Mouse (Mus musculus): ENCODE data around the gene Spred2. TPM values are rescaled to one million over a fixed set of nuclear protein-coding genes. Genes with fewer than 3 reads are reported as not detected.

The Spred2 gene
- polyA plus RNA-seq (2016; fragmentation: Nextera tagmentation; extraction: Ambion mirVana) = 8.3 and 9.3 TPM in 2 replicates

DNA sequence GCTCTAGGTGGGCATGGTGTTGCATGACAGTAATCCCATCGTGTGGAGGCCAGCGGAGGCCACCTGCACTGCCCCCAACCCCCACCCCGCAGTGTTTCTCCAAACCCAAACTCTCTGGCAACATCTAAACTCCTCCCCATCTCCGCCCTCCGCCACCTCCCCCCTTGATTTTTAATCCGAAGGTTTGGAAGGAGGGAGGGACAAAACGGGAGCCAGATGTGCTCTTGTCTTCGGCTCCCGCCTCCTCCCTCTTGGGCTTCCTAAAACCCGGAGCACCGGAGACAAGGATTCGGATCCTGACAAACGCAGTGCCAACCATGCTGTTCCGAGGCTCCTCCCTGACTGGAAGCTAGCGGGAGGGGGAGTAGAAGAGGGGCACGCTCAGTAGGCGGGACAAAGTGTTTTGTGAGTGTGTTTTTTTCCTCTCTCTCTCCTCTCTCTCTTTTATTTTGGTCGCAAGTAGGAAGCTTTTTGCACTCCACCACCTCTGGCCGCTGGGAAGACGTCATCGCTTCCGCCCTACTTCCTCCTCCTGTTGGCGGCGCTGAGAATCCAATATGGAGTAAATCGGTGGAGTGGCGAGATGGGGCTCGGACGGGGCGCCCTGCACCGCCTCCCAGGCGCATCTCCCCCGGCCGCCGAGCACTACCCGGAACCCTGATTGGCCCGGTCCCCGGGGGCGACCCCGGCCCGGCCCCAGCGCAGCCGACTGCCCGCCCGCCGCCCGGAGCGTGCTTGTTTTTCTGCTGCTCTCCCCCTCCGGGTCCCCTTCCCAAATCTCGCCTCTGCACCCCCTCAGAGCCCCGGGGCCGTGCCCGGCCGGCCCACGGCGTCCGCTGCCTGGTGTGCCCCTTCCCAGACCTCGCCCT, at the start of gene Spred2:
Gene Spred2 (plus strand): TSS at position 488 of the 869 bp plus-strand sequence.
- DNase-seq (ENCODE audit: low spot score) = peak; percentile 90
- peak within 1 kb of the TSS; percentile 98 for H3K27ac ChIP-seq
- under 1% methylated on average over 57 of the region's 57 CpGs for WGBS
- peaks cover 44% of the 10 kb centered on the region for H3K4me1 ChIP-seq
- peak within 1 kb of the TSS; percentile 87 for H3K4me3 ChIP-seq
- no peaks in the 10 kb centered on the region for H3K9me3 ChIP-seq (replicated peaks)
- peaks cover 3% of the 10 kb centered on the region; the same call in 1 of the 2 replicates for H3K36me3 ChIP-seq
- H3K27me3 ChIP-seq (ENCODE audit: low read depth, poor library complexity, severe bottlenecking) = no peaks in the 10 kb centered on the region

DNA sequence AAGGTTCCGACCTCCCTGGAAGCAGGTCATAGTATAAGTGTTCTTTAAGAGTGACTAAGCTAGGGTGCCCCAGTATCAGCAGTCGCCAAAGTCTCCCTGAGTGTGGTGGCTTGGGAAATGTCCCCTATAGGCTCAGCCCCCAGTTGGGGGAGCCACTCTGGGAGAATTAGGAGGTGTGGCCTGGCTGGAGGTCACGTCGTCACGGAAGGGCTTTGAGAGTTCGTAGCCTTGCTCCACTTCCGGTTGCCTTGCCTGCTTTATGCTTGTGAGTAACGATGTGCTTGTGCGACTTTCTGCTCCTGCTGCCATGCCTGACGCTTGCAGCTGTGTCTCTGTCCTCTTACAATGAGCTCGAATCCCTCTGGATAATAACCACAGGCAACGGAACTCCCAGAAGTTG, 48.6 kb upstream of the Spred2 start:
- Histone ChIP-seq H3K4me1 (peaks cover 6% of the 10 kb centered on the region; the same call in 1 of the 2 replicates), H3K27ac (peak overlapping the region; percentile 43), H3K36me3 (no peaks in the 10 kb centered on the region), H3K27me3 (ENCODE audit: low read depth, poor library complexity, severe bottlenecking) (no peaks in the 10 kb centered on the region), H3K9me3 (replicated peaks) (no peaks in the 10 kb centered on the region), H3K4me3 (no peak overlapping the region)
- DNase-seq (ENCODE audit: low spot score) = no peak
- WGBS = 61% methylated on average over 12 of the region's 12 CpGs

DNA sequence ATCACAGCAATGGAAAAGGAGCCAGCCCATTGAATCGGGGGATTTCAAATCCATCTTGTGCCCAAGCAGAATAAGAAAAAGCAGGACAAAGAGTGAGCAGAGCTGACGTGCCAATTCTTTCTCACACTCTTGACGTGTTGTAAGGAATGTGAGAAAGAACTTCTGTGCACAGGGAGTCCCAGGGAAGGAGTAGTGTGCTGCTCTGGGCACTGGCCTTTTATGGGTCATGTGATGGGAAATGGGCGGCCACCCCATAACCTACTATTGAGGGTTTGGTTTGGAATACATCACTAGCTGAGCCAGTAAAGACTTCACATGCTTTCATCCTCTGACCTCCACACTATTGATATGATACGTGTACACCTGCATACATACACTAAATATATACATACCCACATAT, 48.2 kb upstream of the Spred2 start:
- no peaks in the 10 kb centered on the region for H3K27me3 ChIP-seq (ENCODE audit: low read depth, poor library complexity, severe bottlenecking)
- 83% methylated on average over 5 of the region's 5 CpGs for WGBS
- H3K27ac ChIP-seq = peak overlapping the region; percentile 43
- H3K4me1 ChIP-seq = peaks cover 6% of the 10 kb centered on the region; the same call in 1 of the 2 replicates
- no peaks in the 10 kb centered on the region for H3K9me3 ChIP-seq (replicated peaks)
- no peaks in the 10 kb centered on the region for H3K36me3 ChIP-seq
- no peak overlapping the region for H3K4me3 ChIP-seq
- no peak for DNase-seq (ENCODE audit: low spot score)

DNA sequence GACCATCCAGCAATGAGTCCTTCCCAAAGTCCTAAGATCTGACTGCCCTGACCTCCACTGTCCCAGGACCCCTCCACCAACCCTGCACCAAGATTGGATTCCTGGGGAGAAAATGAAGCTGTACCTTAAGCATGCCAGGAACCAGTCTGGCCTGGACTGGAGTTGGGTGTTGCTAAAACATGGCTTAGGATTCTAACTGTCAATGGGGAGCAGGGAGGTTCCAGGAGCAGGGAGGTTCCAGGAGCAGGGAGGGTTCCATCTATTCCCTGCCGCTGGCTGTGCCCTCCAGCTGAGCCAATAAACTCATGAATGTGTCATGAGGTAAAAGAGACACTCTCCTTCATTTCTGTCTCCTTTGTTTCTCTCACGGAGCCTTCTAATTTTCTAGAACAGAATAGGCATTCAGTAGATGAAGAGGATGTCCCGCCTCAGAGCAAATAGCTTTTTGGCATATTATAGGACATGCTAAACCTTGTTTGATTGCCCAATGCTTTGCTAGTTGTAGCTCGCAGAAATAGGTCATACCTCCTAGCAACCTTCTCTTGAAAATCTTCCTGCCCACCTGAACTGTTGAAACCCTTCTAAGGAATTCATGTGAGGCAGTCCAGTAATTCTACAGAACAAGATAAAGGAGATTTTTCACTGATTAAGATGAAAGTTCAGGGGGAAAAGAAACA, 46.8 kb upstream of the Spred2 start:
- H3K27ac ChIP-seq = no peak overlapping the region
- no peaks in the 10 kb centered on the region for H3K36me3 ChIP-seq
- peaks cover 6% of the 10 kb centered on the region; the same call in 1 of the 2 replicates for H3K4me1 ChIP-seq
- H3K27me3 ChIP-seq (ENCODE audit: low read depth, poor library complexity, severe bottlenecking) = no peaks in the 10 kb centered on the region
- WGBS = 59% methylated on average over 4 of the region's 4 CpGs
- no peak overlapping the region for H3K4me3 ChIP-seq
- no peak for DNase-seq (ENCODE audit: low spot score)
- no peaks in the 10 kb centered on the region for H3K9me3 ChIP-seq (replicated peaks)

DNA sequence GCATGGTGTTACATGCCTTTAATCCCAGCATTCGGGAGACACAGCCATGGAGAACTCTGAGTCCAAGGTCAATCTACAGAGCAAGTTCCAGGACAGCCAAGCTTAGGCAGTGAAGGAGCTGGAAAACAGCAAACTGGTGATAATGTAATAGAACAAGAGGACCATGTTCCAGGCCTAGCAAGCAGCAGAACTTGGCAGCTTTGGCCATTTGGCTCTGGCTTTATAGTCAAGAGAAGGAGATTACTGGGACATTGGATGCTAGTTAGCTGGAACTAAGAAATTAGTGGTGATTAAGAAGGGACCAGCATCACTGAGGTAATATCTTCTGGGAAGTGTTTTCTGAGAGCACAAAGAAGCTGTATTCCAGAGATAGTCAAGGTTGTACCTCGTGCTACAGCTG, 42.8 kb upstream of the Spred2 start:
- Histone ChIP-seq H3K4me1 (no peaks in the 10 kb centered on the region), H3K9me3 (replicated peaks) (no peaks in the 10 kb centered on the region), H3K36me3 (no peaks in the 10 kb centered on the region), H3K27ac (no peak overlapping the region), H3K4me3 (no peak overlapping the region), H3K27me3 (ENCODE audit: low read depth, poor library complexity, severe bottlenecking) (no peaks in the 10 kb centered on the region)
- DNase-seq (ENCODE audit: low spot score) = no peak
- 94% methylated on average over 2 of the region's 2 CpGs for WGBS

DNA sequence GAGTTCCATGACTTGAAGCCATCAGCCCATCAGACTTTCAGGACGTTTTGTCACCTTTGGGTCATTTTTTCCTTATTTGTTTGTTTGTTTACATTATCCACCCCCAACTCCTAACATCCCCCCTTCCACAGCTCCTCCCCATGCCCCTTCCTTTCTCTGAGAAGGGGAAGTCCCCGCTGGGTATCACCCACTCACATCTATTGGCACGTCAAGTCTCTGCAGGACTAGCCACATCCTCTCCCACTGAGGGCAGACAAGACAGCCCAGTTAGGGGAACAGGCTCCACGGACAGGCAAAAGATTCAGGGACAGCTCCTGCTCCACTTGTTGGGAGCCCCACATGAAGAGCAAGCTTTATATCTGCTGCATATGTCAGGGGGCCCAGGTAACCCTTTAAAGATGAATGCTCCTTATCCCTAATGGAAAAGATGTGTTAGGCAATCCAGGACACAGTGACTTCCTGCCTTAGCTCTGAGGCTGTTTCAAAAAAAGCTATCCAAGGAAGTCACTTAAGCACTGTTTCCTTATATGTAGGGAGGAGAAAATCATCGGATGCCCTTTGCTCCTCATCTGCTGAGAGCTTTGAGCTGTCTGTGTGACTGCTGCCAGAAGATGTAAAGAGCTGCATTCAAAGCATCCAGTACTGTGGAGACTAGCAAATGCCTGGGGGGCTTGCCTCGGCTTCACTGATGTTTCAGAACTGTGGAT, 33.3 kb upstream of the Spred2 start:
- H3K36me3 ChIP-seq = no peaks in the 10 kb centered on the region

DNA sequence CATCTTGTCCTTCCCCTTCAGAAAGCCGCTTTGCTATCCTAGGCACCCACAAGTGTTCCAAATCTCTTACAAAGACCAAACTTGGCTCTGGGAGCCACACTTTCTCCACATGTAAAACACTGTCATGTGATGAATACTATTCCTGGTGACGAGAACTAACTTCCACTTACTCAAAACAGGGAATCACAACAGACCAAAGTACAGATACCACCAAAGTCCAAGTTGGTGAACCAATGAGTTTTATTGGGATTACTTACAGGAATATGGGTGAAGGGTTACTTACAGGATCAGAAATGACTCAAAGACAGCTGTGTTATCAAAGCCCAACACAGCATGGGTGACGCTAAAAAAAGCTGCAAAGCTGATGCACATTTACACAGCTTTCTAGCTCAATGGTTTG, 30.9 kb upstream of the Spred2 start:
- no peak for DNase-seq (ENCODE audit: low spot score)
- no peaks in the 10 kb centered on the region for H3K9me3 ChIP-seq (replicated peaks)
- WGBS = 94% methylated on average over 3 of the region's 3 CpGs
- H3K27ac ChIP-seq = no peak overlapping the region
- H3K36me3 ChIP-seq = no peaks in the 10 kb centered on the region
- H3K4me1 ChIP-seq = peaks cover 7% of the 10 kb centered on the region
- no peak overlapping the region for H3K4me3 ChIP-seq
- no peaks in the 10 kb centered on the region for H3K27me3 ChIP-seq (ENCODE audit: low read depth, poor library complexity, severe bottlenecking)

More for the DNA sequence above, 33.3 kb upstream of the Spred2 start:
- WGBS = 54% methylated on average over 6 of the region's 6 CpGs
- no peaks in the 10 kb centered on the region for H3K9me3 ChIP-seq (replicated peaks)
- no peak overlapping the region for H3K4me3 ChIP-seq
- peaks cover 7% of the 10 kb centered on the region for H3K4me1 ChIP-seq
- no peak overlapping the region for H3K27ac ChIP-seq
- H3K27me3 ChIP-seq (ENCODE audit: low read depth, poor library complexity, severe bottlenecking) = no peaks in the 10 kb centered on the region
- no peak for DNase-seq (ENCODE audit: low spot score)

DNA sequence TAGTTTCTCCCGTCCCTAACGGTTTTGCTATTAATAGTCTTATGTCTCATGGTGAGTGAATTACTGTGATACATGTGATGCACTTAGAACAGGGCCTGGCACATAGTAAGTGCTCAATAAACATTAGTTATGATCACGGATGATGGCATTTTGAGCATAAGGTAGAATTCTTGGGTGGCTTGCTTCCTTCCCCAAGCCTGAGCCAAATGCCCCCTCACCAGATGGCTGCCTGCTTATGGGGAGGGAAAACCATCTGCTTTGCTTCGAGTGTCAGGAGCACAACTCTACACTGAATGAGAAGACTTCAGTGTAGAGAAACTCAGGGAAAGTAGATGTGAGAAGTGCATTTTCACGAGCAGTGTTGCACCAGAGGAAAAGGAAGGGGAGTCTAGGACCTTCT, 24.6 kb upstream of the Spred2 start:
- DNase-seq (ENCODE audit: low spot score) = no peak
- Histone ChIP-seq H3K36me3 (no peaks in the 10 kb centered on the region), H3K4me1 (no peaks in the 10 kb centered on the region), H3K4me3 (no peak overlapping the region), H3K27me3 (ENCODE audit: low read depth, poor library complexity, severe bottlenecking) (no peaks in the 10 kb centered on the region), H3K27ac (no peak overlapping the region), H3K9me3 (replicated peaks) (no peaks in the 10 kb centered on the region)
- 76% methylated on average over 5 of the region's 5 CpGs for WGBS

DNA sequence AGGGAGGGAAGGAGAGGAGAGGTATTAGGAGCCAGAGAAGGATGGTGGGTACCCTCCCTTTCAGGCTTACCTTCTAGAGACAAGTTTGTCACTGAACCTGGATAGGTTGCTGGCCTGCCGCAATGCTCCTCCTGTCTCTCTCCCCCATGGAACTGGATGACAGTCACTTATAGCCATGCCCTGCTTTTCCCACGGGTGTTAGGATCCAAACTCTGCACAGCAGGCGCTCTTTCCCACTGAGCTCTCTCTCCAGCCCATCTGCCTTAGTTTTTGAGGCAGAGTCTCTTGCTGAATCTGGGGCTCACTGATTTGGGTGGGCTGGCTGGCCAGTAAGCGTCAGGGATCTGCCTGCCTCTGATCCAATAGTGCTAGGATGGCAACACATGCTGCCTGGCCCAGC, 23.5 kb upstream of the Spred2 start:
- no peak overlapping the region for H3K27ac ChIP-seq
- H3K36me3 ChIP-seq = no peaks in the 10 kb centered on the region
- no peak for DNase-seq (ENCODE audit: low spot score)
- no peaks in the 10 kb centered on the region for H3K4me1 ChIP-seq
- H3K4me3 ChIP-seq = no peak overlapping the region
- 78% methylated on average over 4 of the region's 4 CpGs for WGBS
- H3K27me3 ChIP-seq (ENCODE audit: low read depth, poor library complexity, severe bottlenecking) = no peaks in the 10 kb centered on the region
- H3K9me3 ChIP-seq (replicated peaks) = no peaks in the 10 kb centered on the region

DNA sequence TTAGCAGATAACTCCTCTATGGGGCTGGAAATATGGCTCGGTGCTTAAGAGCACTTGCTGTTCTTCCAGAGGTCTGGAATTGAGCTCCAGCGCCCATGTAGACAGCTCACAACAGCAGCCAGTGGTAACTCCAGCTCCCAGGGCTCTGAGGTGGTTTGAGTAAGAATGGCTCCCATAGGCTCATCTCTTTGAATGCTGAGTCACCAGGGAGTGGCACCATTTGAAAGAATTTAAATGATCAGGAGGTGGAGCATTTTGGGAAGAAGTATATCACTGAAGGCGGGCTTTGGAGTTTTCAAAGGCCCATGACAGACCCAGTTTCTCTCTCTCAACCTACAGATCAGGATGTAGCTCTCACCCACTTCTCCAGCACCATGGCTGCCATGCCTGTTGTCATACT, 13.0 kb upstream of the Spred2 start:
- H3K4me1 ChIP-seq = no peaks in the 10 kb centered on the region
- no peaks in the 10 kb centered on the region for H3K27me3 ChIP-seq (ENCODE audit: low read depth, poor library complexity, severe bottlenecking)
- H3K36me3 ChIP-seq = no peaks in the 10 kb centered on the region
- WGBS = 90% methylated on average over 3 of the region's 3 CpGs
- no peaks in the 10 kb centered on the region; the same call in 1 of the 2 replicates for H3K9me3 ChIP-seq (replicated peaks)
- H3K4me3 ChIP-seq = no peak overlapping the region
- H3K27ac ChIP-seq = no peak overlapping the region
- no peak for DNase-seq (ENCODE audit: low spot score)

DNA sequence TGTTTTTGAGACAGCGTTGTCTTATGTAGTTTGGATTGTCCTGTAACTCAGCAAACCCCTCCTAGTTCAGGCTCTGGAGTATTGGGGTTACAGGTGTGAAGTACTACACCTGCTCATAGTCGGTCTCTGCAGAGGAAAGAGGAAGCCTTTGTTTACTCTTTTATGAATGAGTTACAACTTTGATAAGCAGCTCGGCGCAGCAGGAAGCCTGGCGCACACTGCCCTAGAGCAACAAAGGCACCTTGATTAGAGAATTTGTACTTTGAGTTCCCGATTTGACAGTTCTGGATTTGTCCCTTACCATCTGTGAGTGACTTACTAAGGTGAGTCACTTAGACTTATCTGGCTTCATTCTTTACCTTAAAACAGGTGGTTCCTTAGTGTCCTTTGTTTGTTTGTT, 12.0 kb upstream of the Spred2 start:
- 87% methylated on average over 6 of the region's 6 CpGs for WGBS
- H3K36me3 ChIP-seq = no peaks in the 10 kb centered on the region
- no peaks in the 10 kb centered on the region; the same call in 1 of the 2 replicates for H3K9me3 ChIP-seq (replicated peaks)
- no peak overlapping the region for H3K4me3 ChIP-seq
- H3K27me3 ChIP-seq (ENCODE audit: low read depth, poor library complexity, severe bottlenecking) = no peaks in the 10 kb centered on the region
- DNase-seq (ENCODE audit: low spot score) = no peak
- H3K4me1 ChIP-seq = no peaks in the 10 kb centered on the region
- no peak overlapping the region for H3K27ac ChIP-seq

DNA sequence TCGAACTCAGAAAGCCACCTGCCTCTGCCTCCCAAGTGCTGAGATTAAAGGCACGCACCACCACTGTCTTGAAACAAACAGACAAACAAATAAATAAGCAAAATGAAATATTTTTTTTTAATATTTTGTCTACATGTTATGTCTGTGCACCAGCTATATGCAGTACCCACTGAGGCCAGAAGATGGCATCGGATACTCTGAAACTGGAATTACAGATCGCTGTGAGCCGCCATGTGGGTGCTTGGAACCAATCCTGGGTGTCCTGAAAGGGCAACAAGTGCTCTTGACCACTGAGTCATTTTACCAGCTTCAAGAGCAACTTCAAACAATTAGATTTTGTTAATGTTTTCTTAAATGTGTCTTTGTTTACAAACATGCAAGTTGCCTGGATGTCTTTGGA, 11.5 kb upstream of the Spred2 start:
- H3K27me3 ChIP-seq (ENCODE audit: low read depth, poor library complexity, severe bottlenecking) = no peaks in the 10 kb centered on the region
- 92% methylated on average over 5 of the region's 5 CpGs for WGBS
- H3K4me3 ChIP-seq = no peak overlapping the region
- H3K9me3 ChIP-seq (replicated peaks) = no peaks in the 10 kb centered on the region; the same call in 1 of the 2 replicates
- no peaks in the 10 kb centered on the region for H3K36me3 ChIP-seq
- DNase-seq (ENCODE audit: low spot score) = no peak
- 0 out of 2 replicates have a peak, but pooled peaks cover 3% of the 10 kb centered on the region for H3K4me1 ChIP-seq
- H3K27ac ChIP-seq = no peak overlapping the region
